Mouse (Mus musculus) bone marrow macrophage, adult 2 months (primary cell): Measurements from ENCODE around the gene Yif1b. TPM values are rescaled to one million over a fixed set of nuclear protein-coding genes. Genes with fewer than 3 reads are reported as not detected.
A peak's percentile ranks its signal among the peaks of the same experiment; 100 is the strongest.

Experiments used
- H3K27ac ChIP-seq: 2 replicates; pipeline ENCODE4 v1.5.1; 2012; ENCODE audit warnings: low read depth, low read length; ENCODE audit not compliant: insufficient read depth
- H3K4me1 ChIP-seq: 2 replicates; pipeline ENCODE4 v1.6.1; 2012; ENCODE audit warnings: low read length; ENCODE audit not compliant: control insufficient read depth, insufficient read depth
- H3K4me3 ChIP-seq: 2 replicates; pipeline ENCODE4 v1.5.1; 2012; ENCODE audit warnings: mild to moderate bottlenecking, low read length, moderate library complexity; ENCODE audit not compliant: insufficient read depth
- CTCF ChIP-seq: IDR thresholded peaks from 2 replicates; pipeline ENCODE4 v1.5.1; 2012; ENCODE audit warnings: low read depth, mild to moderate bottlenecking, low read length, moderate library complexity
- POLR2A ChIP-seq: IDR thresholded peaks from 2 replicates; pipeline ENCODE4 v1.6.1; 2012; ENCODE audit warnings: mild to moderate bottlenecking, low read depth, low read length, borderline replicate concordance
- polyA plus RNA-seq: library from polyadenylated mRNA; stranded (reverse); fragments of >200 nt; gene quantifications from 2 replicates; pipeline ENCODE4 v1.2.4, GENCODE M21; 2012; ENCODE audit not compliant: missing spikeins, insufficient read depth, insufficient read length

The Yif1b gene
- polyA plus RNA-seq, 1 experiment = 33.8 TPM

DNA sequence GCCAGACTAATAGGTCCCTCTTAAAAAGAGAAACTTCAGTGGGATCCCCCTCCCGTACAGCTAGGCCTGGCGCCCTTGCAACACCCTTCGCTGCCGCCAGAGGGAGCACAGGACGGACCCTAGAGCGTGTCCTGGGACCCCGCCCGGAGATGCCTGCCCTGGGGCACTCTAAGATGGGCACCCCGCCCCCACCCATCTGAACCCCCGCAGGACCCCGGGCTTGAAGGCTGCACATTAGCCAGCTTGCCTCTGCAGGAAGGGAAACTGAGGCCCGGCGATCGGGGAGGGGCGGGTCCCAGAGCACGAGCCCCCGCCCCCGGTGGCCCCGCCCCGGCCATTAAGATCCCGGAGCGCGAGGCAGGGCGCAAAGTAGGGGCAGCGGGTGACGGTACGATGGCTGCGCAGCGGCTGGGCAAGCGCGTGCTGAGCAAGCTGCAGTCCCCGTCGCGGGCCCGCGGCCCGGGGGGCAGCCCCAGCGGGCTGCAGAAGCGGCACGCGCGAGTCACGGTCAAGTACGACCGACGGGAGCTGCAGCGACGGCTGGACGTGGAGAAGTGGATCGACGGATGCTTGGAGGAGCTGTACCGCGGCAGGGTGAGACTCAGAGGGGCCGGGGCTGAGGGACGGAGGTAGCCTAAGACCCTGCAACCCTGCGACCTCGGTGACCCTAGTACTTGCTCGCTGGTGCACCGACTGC is 51.0 kb downstream of the Yif1b start, which contains the start of gene Ppp1r14a:
Gene Ppp1r14a (plus strand): TSS at position 367 of the 697 bp plus-strand sequence.
- Histone ChIP-seq H3K4me1 (no peaks in the 10 kb centered on the region), H3K27ac (no peak within 1 kb of the TSS), H3K4me3 (peak within 1 kb of the TSS; percentile 44)
- TF ChIP-seq POLR2A (no peak), CTCF (peak; percentile 86)

DNA sequence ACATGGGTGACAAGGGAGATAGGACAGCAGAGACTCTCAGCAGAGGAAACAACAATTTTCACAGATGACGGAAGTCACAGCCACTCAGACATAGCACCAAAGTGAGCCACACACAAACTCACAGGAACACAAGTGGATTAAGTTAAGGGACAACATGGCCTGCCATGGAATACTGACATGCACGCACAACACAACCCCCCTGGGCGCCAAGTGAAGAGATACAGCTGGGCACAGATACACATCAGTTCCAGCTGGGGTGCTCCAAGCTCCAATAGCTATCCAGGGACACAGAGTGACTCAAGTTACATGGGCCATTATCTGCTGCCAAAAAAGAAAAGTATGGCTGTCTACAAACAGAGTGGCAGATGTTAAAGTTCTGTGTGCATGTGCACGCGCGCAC is 51.7 kb downstream of the Yif1b start:
- Histone ChIP-seq H3K4me3 (no peak overlapping the region), H3K27ac (no peak overlapping the region), H3K4me1 (no peaks in the 10 kb centered on the region)
- no peak for TF ChIP-seq POLR2A
- TF ChIP-seq CTCF = no peak

DNA sequence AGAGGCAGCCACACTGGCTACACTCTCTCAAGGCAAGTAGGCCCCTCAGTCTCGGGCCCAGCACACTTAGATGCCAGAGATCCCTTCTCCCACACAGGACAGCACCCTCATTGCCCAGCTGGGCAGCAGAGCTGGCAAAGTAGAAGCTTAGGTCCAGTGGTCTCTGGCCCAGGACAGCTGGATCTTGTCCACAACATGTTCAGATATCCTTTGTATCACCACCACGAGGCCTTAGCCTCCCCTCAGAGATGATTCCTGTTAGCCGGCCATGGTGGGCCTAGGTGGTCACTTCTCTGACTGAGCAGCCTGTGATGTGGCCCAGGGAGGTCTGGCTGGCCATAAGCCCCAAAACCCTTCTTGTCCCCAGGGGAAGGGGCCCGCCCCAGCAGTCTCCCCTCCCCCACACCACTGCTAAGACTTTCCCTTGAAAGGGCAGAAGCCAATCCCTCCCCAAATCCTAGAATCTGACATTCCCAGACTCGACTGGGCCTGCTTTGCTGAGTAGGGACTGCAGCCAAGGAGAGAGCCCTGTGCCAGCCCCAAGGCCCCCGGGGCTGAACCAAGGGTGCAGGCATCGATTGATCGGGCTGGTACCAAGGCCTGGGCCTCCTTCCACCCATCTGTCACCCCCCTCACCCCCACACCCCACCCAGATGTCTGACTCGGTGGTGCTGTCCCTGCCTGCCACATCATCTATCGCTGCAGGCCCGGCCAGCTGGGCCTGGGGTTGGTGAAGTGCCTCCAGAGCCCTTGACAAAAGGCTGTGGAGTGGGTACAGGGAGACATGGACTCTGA is 52.8 kb downstream of the Yif1b start:
- no peak for TF ChIP-seq POLR2A
- TF ChIP-seq CTCF = no peak
- Histone ChIP-seq H3K27ac (no peak overlapping the region), H3K4me1 (no peaks in the 10 kb centered on the region), H3K4me3 (no peak overlapping the region)

DNA sequence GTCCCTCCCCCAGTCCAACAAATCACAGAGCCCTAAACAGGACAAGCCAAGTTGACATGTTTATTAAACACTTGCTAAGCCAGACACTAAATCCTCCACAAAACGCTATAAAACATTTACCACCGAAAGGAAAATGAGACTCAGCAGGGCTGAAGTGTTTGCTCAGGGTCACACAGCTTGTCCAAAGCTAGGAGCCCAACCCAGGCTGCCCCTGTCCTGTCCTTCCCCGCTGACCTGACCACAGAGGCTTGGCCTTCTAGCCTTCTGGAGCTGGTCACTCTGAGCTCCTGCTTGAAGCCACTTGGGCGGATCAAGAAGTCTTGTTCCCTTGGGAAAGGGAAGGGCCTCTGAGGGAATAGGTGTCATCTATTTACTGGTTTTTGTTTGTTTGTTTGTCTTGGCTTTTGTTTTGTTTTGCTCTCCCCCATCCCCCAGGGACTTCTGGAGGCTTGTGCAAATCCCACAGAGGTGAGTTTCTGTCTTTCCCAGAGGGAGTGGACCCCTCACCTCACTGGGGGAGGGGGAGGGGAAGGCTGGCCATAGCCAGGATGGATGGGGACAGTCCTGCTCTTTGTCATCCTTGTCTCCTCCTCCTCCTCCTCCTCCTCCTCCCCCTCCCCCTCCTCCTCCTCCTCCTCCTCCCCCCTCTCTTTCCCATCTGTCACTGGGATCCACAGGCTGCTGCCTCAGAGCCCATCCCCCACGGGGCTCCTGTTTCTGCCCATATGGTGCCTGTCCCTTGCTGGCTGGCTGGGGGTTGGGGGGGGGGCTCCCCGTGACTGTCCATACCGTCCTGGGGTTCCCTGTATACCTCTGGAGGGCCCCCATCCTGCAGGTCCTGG is 53.7 kb downstream of the Yif1b start:
- Histone ChIP-seq H3K27ac (no peak overlapping the region), H3K4me3 (no peak overlapping the region), H3K4me1 (no peaks in the 10 kb centered on the region)
- no peak for TF ChIP-seq POLR2A
- TF ChIP-seq CTCF = no peak

DNA sequence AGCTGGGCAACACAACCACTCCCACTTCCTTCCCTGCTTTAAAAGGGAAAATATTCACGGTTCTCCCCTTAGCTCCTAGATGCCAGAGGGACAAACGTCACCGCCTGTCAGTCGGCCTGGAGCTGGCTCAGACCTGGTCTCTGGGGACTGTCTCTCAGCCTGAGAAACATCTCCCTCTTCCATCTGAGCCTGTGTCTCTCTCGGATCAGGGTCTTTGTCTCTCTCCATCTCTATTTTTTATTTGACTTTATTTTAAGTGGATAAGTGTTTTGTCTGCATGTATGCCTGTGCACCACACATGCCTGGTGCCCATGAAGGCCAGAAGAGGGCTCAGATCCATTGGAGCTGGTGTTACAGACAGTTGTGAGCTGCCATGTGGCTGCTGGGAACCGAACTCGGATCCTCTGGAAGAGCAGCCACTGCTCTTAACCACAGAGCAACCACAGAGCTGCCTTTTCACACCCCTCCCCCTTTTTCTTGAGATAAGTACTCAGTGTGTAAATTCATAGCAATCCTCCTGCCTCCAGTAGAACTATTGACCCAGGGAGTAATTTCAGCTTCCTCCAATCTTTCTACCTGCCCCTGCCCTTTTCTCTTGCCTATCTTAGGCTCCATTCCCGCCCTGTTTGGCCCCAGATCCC is 54.4 kb downstream of the Yif1b start:
- no peak overlapping the region for H3K4me3 ChIP-seq

DNA sequence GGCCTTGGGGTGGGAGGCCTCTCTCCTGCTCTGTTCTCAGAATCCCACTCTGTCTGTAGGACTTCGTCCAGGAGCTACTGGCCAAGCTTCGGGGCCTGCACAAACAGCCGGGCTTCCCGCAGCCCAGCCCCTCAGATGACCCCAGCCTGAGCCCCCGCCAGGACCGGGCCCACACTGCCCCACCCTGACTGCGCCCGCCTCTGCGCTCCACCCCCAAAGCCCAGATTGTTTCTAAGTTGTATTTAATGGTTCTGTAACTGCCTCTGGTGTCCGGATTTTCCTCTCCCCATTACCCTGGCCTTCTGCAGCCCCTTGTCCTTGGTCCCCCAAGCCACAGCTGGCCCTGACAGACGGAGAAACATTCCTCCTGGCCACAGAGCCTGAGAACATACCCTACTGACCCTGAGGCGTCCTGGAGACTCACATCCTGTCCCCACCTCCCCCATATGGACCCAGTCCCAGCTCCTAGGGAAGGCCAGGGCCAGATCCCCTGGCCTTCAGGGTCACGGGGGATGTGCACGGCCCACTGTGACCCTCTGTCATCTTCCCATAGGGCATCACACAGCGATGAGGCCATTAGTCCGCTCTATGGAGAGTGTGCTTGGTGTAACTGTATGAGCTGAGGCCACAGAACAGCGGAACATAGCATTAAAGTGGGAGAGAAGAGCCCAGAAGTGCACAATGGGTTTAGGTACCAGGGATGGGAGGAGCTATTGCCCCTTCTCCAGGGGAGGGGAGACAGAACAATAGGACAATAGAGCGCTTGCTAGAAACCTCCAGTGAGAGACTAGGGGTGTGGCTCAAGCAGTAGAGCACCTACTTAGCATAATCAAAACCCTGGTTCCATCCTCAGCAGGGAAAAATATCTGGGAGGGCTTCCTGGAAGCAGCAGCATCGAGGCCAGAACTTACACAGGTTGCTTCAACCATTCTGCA is 55.3 kb downstream of the Yif1b start:
- Histone ChIP-seq H3K27ac (no peak overlapping the region), H3K4me1 (no peaks in the 10 kb centered on the region), H3K4me3 (no peak overlapping the region)
- no peak for TF ChIP-seq POLR2A
- TF ChIP-seq CTCF = no peak

More for the DNA sequence above, 54.4 kb downstream of the Yif1b start:
- TF ChIP-seq CTCF (no peak), POLR2A (no peak)
- Histone ChIP-seq H3K27ac (no peak overlapping the region), H3K4me1 (no peaks in the 10 kb centered on the region)

DNA sequence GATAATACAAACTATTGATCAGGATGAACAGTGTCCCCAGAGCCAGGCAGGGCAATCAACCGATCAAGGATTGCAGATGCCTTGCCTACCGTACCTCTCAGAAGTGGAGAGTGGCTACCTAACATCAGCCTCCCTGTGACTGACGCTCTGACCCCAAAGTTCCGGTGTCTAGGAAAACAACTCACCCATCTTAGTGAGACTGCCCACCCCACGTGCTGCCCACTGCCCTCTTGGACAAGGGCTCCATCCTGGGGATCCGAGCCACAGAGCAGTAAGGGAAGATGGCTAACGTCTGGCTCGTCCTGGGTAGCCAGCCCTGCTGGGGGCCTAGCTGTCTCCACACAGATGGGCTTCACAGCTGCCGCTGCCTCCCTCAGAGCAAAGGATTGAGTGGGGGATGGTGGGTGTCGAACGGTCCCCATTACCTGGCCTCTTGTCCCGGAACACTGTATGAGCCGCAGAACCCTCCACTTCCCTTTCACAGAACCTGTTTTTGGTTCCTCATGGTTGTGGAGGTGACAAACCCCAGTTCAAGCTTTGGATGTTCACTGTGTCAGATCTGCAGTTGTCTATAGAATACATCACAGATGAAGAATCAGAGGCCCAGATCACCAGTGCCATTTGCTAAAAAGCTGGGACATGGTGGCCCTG is 56.1 kb downstream of the Yif1b start:
- Histone ChIP-seq H3K4me3 (no peak overlapping the region), H3K4me1 (no peaks in the 10 kb centered on the region), H3K27ac (no peak overlapping the region)
- no peak for TF ChIP-seq POLR2A
- no peak for TF ChIP-seq CTCF
